Mouse (Mus musculus): ENCODE measurements at regions not wholly inside any gene's neighbourhood (a gene's known extent, or its start where the extent isn't known, plus 50 kb on each side); places are given as distances from the start of the nearest gene placed in this dataset.
"Not testable (repeated sequence)": the region's sequence is repeated elsewhere in the genome, so short reads cannot be mapped to it uniquely, and the experiment has no call there.

GRCm38 (mm10) chr8:57076995-57077394 lies 243.8 kb upstream of the Hand2 start:
- 89% methylated on average over 8 of the region's 8 CpGs for WGBS
- H3K36me3 ChIP-seq (ENCODE audit: control insufficient read depth, insufficient read depth, low read length) = no peaks in the 10 kb centered on the region
- no peak overlapping the region for H3K27ac ChIP-seq (replicated peaks; ENCODE audit: insufficient read depth, low read depth, low read length)
- H3K27me3 ChIP-seq (ENCODE audit: control insufficient read depth, insufficient read depth, low read length) = no peaks in the 10 kb centered on the region
- TF ChIP-seq CTCF (IDR thresholded peaks at IDR 0.05; ENCODE audit: low read depth, low read length) = no peak
- no peak for TF ChIP-seq POLR2A (IDR thresholded peaks at IDR 0.05; ENCODE audit: extremely low read depth, insufficient read depth, low read length)
- H3K79me2 ChIP-seq (ENCODE audit: control insufficient read depth, insufficient read depth, low read length) = no peaks in the 10 kb centered on the region
- H3K9ac ChIP-seq (ENCODE audit: low read depth, low read length) = no peak overlapping the region
- no peak overlapping the region for H3K4me3 ChIP-seq (ENCODE audit: insufficient read depth, low read depth, low read length)
- no peaks in the 10 kb centered on the region for H3K4me1 ChIP-seq (ENCODE audit: control insufficient read depth, insufficient read depth, low read length)
- DNase-seq (ENCODE audit: extremely low read depth, low read depth, low spot score) = no peak

DNA sequence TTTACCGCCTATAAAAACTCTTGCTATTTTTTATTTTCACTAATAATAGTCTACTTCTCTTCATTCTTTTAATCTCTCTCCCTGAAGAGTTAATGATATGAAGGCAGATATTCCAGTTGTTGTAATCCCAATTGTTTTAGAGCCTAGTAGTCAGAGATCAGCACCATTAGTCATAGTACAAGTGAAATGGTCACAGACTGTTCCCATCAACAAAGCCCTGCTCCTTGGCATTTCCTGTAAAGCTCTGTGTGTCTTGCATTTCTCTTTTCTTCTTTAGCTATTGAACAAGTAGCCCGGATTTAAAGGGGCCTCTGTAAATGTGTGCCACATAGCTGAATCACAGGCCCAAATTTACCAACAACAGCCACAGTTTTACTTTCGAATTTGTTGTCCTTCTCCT lies 234.0 kb upstream of the Hand2 start:
- H3K79me2 ChIP-seq (ENCODE audit: control insufficient read depth, insufficient read depth, low read length) = no peaks in the 10 kb centered on the region
- no peak overlapping the region for H3K27ac ChIP-seq (replicated peaks; ENCODE audit: insufficient read depth, low read depth, low read length)
- no peaks in the 10 kb centered on the region for H3K36me3 ChIP-seq (ENCODE audit: control insufficient read depth, insufficient read depth, low read length)
- no peak overlapping the region for H3K4me3 ChIP-seq (ENCODE audit: insufficient read depth, low read depth, low read length)
- TF ChIP-seq CTCF (IDR thresholded peaks at IDR 0.05; ENCODE audit: low read depth, low read length) (no peak), POLR2A (IDR thresholded peaks at IDR 0.05; ENCODE audit: extremely low read depth, insufficient read depth, low read length) (no peak)
- H3K9ac ChIP-seq (ENCODE audit: low read depth, low read length) = no peak overlapping the region
- DNase-seq (ENCODE audit: extremely low read depth, low read depth, low spot score) = no peak
- no peaks in the 10 kb centered on the region for H3K27me3 ChIP-seq (ENCODE audit: control insufficient read depth, insufficient read depth, low read length)
- WGBS = 65% methylated on average over 3 of the region's 3 CpGs
- no peaks in the 10 kb centered on the region for H3K4me1 ChIP-seq (ENCODE audit: control insufficient read depth, insufficient read depth, low read length)

DNA sequence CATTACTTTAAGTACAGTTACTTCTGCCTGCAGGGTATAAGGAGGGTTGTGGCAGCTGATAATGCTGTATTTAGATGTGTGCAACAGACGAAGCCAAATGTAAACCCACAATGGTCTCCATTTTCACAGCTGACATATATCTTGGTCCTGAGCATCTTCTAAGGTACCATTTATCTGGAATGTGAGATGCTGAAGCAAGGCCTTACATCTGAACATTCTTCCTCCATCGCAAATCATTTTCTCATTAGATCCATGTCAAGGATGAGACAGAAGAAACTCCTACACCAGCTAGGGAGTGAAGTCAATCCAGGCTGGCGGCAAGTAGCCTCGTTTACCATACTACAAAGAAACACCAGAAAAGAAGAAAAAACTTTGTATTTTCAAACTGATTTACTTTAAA lies 228.4 kb upstream of the Hand2 start:
- H3K4me1 ChIP-seq (ENCODE audit: control insufficient read depth, insufficient read depth, low read length) = no peaks in the 10 kb centered on the region
- no peak for DNase-seq (ENCODE audit: extremely low read depth, low read depth, low spot score)
- 84% methylated on average over 4 of the region's 4 CpGs for WGBS
- TF ChIP-seq POLR2A (IDR thresholded peaks at IDR 0.05; ENCODE audit: extremely low read depth, insufficient read depth, low read length) = no peak
- TF ChIP-seq CTCF (IDR thresholded peaks at IDR 0.05; ENCODE audit: low read depth, low read length) = no peak
- H3K79me2 ChIP-seq (ENCODE audit: control insufficient read depth, insufficient read depth, low read length) = no peaks in the 10 kb centered on the region
- H3K4me3 ChIP-seq (ENCODE audit: insufficient read depth, low read depth, low read length) = no peak overlapping the region
- H3K9ac ChIP-seq (ENCODE audit: low read depth, low read length) = no peak overlapping the region
- no peaks in the 10 kb centered on the region for H3K36me3 ChIP-seq (ENCODE audit: control insufficient read depth, insufficient read depth, low read length)
- H3K27ac ChIP-seq (replicated peaks; ENCODE audit: insufficient read depth, low read depth, low read length) = no peak overlapping the region
- H3K27me3 ChIP-seq (ENCODE audit: control insufficient read depth, insufficient read depth, low read length) = no peaks in the 10 kb centered on the region

DNA sequence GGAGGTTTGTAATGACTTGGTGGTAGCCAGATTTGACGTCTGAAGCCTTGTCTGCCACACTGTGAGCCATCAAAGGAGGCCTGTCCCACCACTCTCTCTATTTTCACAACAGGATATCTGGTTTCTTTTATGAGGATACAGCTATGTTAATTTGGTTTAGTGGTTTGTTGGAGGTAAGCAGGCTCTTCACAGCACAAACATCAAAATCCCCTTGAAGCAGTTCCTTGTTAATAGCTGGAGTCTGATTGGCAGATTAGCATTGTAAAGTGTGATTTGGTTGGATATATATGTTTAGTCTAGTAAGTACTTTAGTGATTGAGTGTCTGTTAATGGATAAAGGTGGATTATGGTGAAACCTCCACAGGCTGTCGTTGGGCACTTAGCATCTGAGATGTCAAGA lies 225.6 kb upstream of the Hand2 start:
- no peak for DNase-seq (ENCODE audit: extremely low read depth, low read depth, low spot score)
- Histone ChIP-seq H3K9ac (ENCODE audit: low read depth, low read length) (no peak overlapping the region), H3K4me3 (ENCODE audit: insufficient read depth, low read depth, low read length) (no peak overlapping the region), H3K36me3 (ENCODE audit: control insufficient read depth, insufficient read depth, low read length) (no peaks in the 10 kb centered on the region), H3K27me3 (ENCODE audit: control insufficient read depth, insufficient read depth, low read length) (no peaks in the 10 kb centered on the region), H3K79me2 (ENCODE audit: control insufficient read depth, insufficient read depth, low read length) (no peaks in the 10 kb centered on the region), H3K4me1 (ENCODE audit: control insufficient read depth, insufficient read depth, low read length) (no peaks in the 10 kb centered on the region), H3K27ac (replicated peaks; ENCODE audit: insufficient read depth, low read depth, low read length) (no peak overlapping the region)
- TF ChIP-seq POLR2A (IDR thresholded peaks at IDR 0.05; ENCODE audit: extremely low read depth, insufficient read depth, low read length) (no peak), CTCF (IDR thresholded peaks at IDR 0.05; ENCODE audit: low read depth, low read length) (no peak)
- WGBS = 64% methylated on average over 2 of the region's 2 CpGs

DNA sequence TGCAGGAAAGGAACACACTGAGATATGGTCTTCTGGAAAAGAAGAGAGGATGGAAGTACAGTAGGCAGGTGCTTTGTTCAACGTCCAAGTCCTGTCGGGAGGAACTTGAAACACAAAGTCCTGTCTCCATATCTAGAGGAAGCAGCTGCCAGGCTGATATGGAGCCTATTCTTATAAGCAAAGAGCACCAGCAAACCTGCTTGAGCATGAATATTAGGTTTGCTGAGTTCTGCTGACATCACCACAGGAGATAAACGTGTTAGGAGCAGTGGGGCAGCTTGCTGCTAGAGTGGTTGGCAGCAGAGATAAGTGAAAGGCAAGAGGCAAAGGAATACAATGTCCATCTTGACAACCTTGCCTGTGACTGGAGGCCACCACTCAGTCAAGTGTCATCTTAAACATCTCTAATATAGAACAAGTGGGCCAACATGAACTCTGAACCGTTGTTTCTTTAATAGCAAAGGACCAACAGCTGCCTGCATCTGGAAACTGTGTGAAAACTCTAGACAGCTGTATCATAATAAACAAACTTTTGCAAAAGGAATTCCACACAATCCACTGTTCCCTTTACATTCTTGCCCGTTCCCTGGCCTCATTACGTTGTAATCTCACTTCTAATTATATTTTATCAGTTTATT lies 209.9 kb upstream of the Hand2 start:
- not testable (repeated sequence) for H3K79me2 ChIP-seq (ENCODE audit: control insufficient read depth, insufficient read depth, low read length); H3K36me3 ChIP-seq (ENCODE audit: control insufficient read depth, insufficient read depth, low read length); H3K4me1 ChIP-seq (ENCODE audit: control insufficient read depth, insufficient read depth, low read length); H3K27me3 ChIP-seq (ENCODE audit: control insufficient read depth, insufficient read depth, low read length); H3K9ac ChIP-seq (ENCODE audit: low read depth, low read length); H3K4me3 ChIP-seq (ENCODE audit: insufficient read depth, low read depth, low read length); H3K27ac ChIP-seq (replicated peaks; ENCODE audit: insufficient read depth, low read depth, low read length)
- DNase-seq (ENCODE audit: extremely low read depth, low read depth, low spot score) = peak; percentile 19
- WGBS = 61% methylated on average over 4 of the region's 6 CpGs

DNA sequence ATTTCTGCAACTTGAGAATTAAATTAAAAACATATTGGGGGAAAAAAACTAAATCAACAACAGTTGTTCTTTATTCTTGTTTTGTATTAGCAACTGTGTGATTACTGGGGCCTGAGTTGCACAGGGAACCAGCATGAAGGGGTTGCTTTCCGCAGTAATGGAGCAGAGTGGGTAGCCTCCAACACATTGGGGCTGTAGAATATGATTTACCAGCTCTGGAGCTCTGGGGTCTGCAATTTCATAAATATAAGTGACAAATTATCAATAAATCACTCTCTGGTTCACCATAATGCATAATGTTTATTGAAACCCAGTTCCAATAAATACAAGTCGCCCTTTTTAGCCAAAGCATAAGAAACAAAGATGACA lies 209.4 kb upstream of the Hand2 start:
- H3K4me1 ChIP-seq (ENCODE audit: control insufficient read depth, insufficient read depth, low read length) = no peaks in the 10 kb centered on the region
- no peak overlapping the region for H3K27ac ChIP-seq (replicated peaks; ENCODE audit: insufficient read depth, low read depth, low read length)
- no peaks in the 10 kb centered on the region for H3K27me3 ChIP-seq (ENCODE audit: control insufficient read depth, insufficient read depth, low read length)
- H3K4me3 ChIP-seq (ENCODE audit: insufficient read depth, low read depth, low read length) = no peak overlapping the region
- TF ChIP-seq CTCF (IDR thresholded peaks at IDR 0.05; ENCODE audit: low read depth, low read length) (no peak), POLR2A (IDR thresholded peaks at IDR 0.05; ENCODE audit: extremely low read depth, insufficient read depth, low read length) (no peak)
- 48% methylated on average over 2 of the region's 2 CpGs for WGBS
- H3K9ac ChIP-seq (ENCODE audit: low read depth, low read length) = no peak overlapping the region
- H3K36me3 ChIP-seq (ENCODE audit: control insufficient read depth, insufficient read depth, low read length) = no peaks in the 10 kb centered on the region
- no peaks in the 10 kb centered on the region for H3K79me2 ChIP-seq (ENCODE audit: control insufficient read depth, insufficient read depth, low read length)
- DNase-seq (ENCODE audit: extremely low read depth, low read depth, low spot score) = no peak
